Mouse (Mus musculus) kidney, postnatal 4 days (tissue): Measurements from ENCODE around the gene Hoxa1.

Source experiments
- DNase-seq, 2 experiments: peaks; one replicate each; pipeline ENCODE4 v3.0.0; 2021; ENCODE audit warnings: mixed read lengths in 2 of 2

Hoxa1 gene

GRCm38 (mm10) chr6:52189909-52190308 is 31.8 kb upstream of the Hoxa1 start:
- DNase-seq, result peak; percentile 38 to 49

GRCm38 (mm10) chr6:52189172-52189591 is 31.1 kb upstream of the Hoxa1 start:
- peak; percentile 29 to 60 for DNase-seq

- peak; percentile 26 to 42 for DNase-seq
Measured at GRCm38 (mm10) chr6:52186500-52186899, 28.4 kb upstream of the Hoxa1 start.

GRCm38 (mm10) chr6:52185834-52186233 is 27.7 kb upstream of the Hoxa1 start:
- DNase-seq, result peak in 1 of 2 experiments; percentile 12

GRCm38 (mm10) chr6:52185222-52185621 is 27.1 kb upstream of the Hoxa1 start:
- peak; percentile 60 to 66 for DNase-seq

- peak; percentile 29 to 58 for DNase-seq
Measured at GRCm38 (mm10) chr6:52184668-52185067, 26.6 kb upstream of the Hoxa1 start.

GRCm38 (mm10) chr6:52183311-52184080 is 25.4 kb upstream of the Hoxa1 start:
- peak; percentile 47 to 68 for DNase-seq

GRCm38 (mm10) chr6:52182793-52183192 is 24.7 kb upstream of the Hoxa1 start:
- no peak for DNase-seq

GRCm38 (mm10) chr6:52182030-52182429 is 23.9 kb upstream of the Hoxa1 start:
- peak; percentile 28 to 47 for DNase-seq

GRCm38 (mm10) chr6:52180726-52181125 is 22.6 kb upstream of the Hoxa1 start:
- DNase-seq, result peak; percentile 3 to 13

GRCm38 (mm10) chr6:52180213-52180710 is 22.1 kb upstream of the Hoxa1 start:
- DNase-seq, result peak; percentile 22 to 51

- peak; percentile 30 to 53 for DNase-seq
Measured at GRCm38 (mm10) chr6:52179690-52180089, 21.6 kb upstream of the Hoxa1 start.

GRCm38 (mm10) chr6:52178918-52179665 is 21.0 kb upstream of the Hoxa1 start:
- DNase-seq, result peak in 1 of 2 experiments; percentile 42

GRCm38 (mm10) chr6:52177806-52178205 is 19.7 kb upstream of the Hoxa1 start:
- no peak for DNase-seq

GRCm38 (mm10) chr6:52177061-52177735 is 19.1 kb upstream of the Hoxa1 start, which contains the start of gene 5730596B20Rik:
TSS of gene 5730596B20Rik (plus strand) at chr6:52177498.
- DNase-seq, result peak; percentile 79 to 87

GRCm38 (mm10) chr6:52176391-52176790 is 18.3 kb upstream of the Hoxa1 start:
- DNase-seq, result peak in 1 of 2 experiments; percentile 54

- peak; percentile 82 to 89 for DNase-seq
Measured at GRCm38 (mm10) chr6:52175864-52176263, 17.7 kb upstream of the Hoxa1 start.

- DNase-seq, result peak; percentile 83 to 89
Measured at GRCm38 (mm10) chr6:52174968-52175751, 17.0 kb upstream of the Hoxa1 start.

- peak in 1 of 2 experiments; percentile 18 for DNase-seq
Measured at GRCm38 (mm10) chr6:52173648-52174047, 15.5 kb upstream of the Hoxa1 start.

GRCm38 (mm10) chr6:52172501-52172900 is 14.4 kb upstream of the Hoxa1 start:
- DNase-seq, result peak; percentile 98 to 99

- peak; percentile 47 to 69 for DNase-seq
Measured at GRCm38 (mm10) chr6:52171938-52172337, 13.8 kb upstream of the Hoxa1 start.

GRCm38 (mm10) chr6:52171331-52171730 is 13.2 kb upstream of the Hoxa1 start:
- peak; percentile 68 to 76 for DNase-seq
